In the genomic region with DNA sequence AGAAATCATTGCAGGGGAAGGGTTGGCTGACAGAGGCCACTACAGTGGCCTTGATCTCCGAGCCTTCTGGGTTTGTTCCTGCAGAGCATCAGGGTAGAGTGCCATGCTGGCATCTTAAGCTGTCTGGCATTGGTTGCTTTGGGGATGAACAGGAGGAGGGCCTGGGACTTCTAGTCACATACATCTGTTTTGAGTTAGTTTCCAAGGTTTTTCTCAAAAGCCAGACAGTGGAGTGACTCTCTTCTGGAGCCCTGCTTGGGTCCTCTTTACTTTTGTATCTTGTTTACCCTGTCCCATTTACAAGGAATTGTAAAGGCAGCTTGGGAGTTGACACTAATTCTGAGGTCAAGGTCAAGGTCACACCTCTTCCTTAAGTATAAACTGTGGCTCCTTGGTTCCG, we compare ENCODE assay signal across 24 mouse cellular contexts.
DNase-seq lines count a peak whose midpoint lies in the region; ATAC-seq and TF ChIP-seq lines count a peak whose summit lies in the region.
"Had no signal": no experiment of that assay in that cellular context is flagged by ENCODE, and none has a peak within 500 bp of the region (broad histone marks: within the 10 kb centered on the region; RNA-seq: fewer than 3 reads in every experiment).

No protein-coding gene starts in this region.

- no peak for ATAC-seq in forebrain, embryonic 15.5 days (replicated peaks)
- no peak for ATAC-seq in embryonic facial prominence, embryonic 14.5 days (ENCODE audit: low read depth)
- ATAC-seq in megakaryocyte, adult 5-6 weeks (ENCODE audit: poor library complexity, severe bottlenecking) = no peak
- ATAC-seq: CD4-positive, CD25-positive, alpha-beta regulatory T cell, adult 4 months; forebrain, embryonic 16.5 days had no signal

- peaks cover 8% of the 10 kb centered on the region; the same call in 1 of the 2 replicates for H3K4me1 ChIP-seq in forebrain, embryonic 10.5 days
- peaks cover 8% of the 10 kb centered on the region for H3K4me1 ChIP-seq in forebrain, embryonic 15.5 days
- H3K4me1 ChIP-seq in ES-E14 (ENCODE audit: control insufficient read depth in 2 of 2, insufficient read depth in 2 of 2, low read length in 2 of 2, poor library complexity in 1 of 2) = no peaks in the 10 kb centered on the region
- peaks cover 5% of the 10 kb centered on the region for H3K4me1 ChIP-seq in embryonic facial prominence, embryonic 14.5 days (ENCODE audit: control insufficient read depth, insufficient read depth, low read length)
- H3K4me1 ChIP-seq: neural tube, embryonic 12.5 days had no signal

- no peaks in the 10 kb centered on the region for H3K27me3 ChIP-seq in forebrain, embryonic 10.5 days (ENCODE audit: poor library complexity, severe bottlenecking)
- no peaks in the 10 kb centered on the region for H3K27me3 ChIP-seq in forebrain, embryonic 15.5 days
- H3K27me3 ChIP-seq in embryonic facial prominence, embryonic 14.5 days (replicated peaks; ENCODE audit: control insufficient read depth, insufficient read depth, low read length) = no peaks in the 10 kb centered on the region
- H3K27me3 ChIP-seq: hindbrain, embryonic 12.5 days; neural tube, embryonic 12.5 days had no signal

- in situ Hi-C loops in ES-E14 (cut with MboI; ENCODE audit: low sequenced_read_pairs in 2 of 2, unreplicated experiment in 2 of 2) = loop anchor here in 1 of 2 experiments (10.0 kb wide), 1 partner anchor 59 kb away; no protein-coding TSS in a partner anchor

- H3K27ac ChIP-seq in forebrain, embryonic 10.5 days = 0 out of 2 replicates have a peak overlapping the region, but pooled peaks have one; percentile 6
- no peak overlapping the region for H3K27ac ChIP-seq in forebrain, embryonic 15.5 days (replicated peaks)
- H3K27ac ChIP-seq in ES-E14 (ENCODE audit: insufficient read depth, low read depth, low read length, poor library complexity, severe bottlenecking) = no peak overlapping the region
- H3K27ac ChIP-seq in embryonic facial prominence, embryonic 14.5 days (replicated peaks; ENCODE audit: low read depth, low read length) = 0 out of 2 replicates have a peak overlapping the region, but pooled peaks have one; percentile 34
- H3K27ac ChIP-seq: hindbrain, embryonic 12.5 days; neural tube, embryonic 12.5 days had no signal

- whole genome bisulfite sequencing in forebrain, embryonic 10.5 days = 69% methylated on average over 2 of the region's 2 CpGs
- 75% methylated on average over 2 of the region's 2 CpGs for WGBS in forebrain, embryonic 15.5 days
- WGBS in embryonic facial prominence, embryonic 14.5 days = 37% methylated on average over 2 of the region's 2 CpGs

- H3K4me2 ChIP-seq in forebrain, embryonic 15.5 days (replicated peaks) = no peak overlapping the region
- H3K4me2 ChIP-seq in embryonic facial prominence, embryonic 14.5 days (ENCODE audit: low read depth, low read length) = no peak overlapping the region
- H3K4me2 ChIP-seq: heart, embryonic 11.5 days; hindbrain, embryonic 12.5 days; neural tube, embryonic 12.5 days had no signal

- H3K36me3 ChIP-seq in forebrain, embryonic 10.5 days (replicated peaks) = no peaks in the 10 kb centered on the region
- no peaks in the 10 kb centered on the region for H3K36me3 ChIP-seq in forebrain, embryonic 15.5 days
- H3K36me3 ChIP-seq in ES-E14 (ENCODE audit: control insufficient read depth, insufficient read depth, low read length, poor library complexity, severe bottlenecking) = no peaks in the 10 kb centered on the region
- no peaks in the 10 kb centered on the region for H3K36me3 ChIP-seq in embryonic facial prominence, embryonic 14.5 days (ENCODE audit: control insufficient read depth, insufficient read depth, low read length)
- H3K36me3 ChIP-seq: hindbrain, embryonic 12.5 days; neural tube, embryonic 12.5 days had no signal

- no peak overlapping the region for H3K4me3 ChIP-seq in forebrain, embryonic 10.5 days
- H3K4me3 ChIP-seq in forebrain, embryonic 15.5 days = no peak overlapping the region
- H3K4me3 ChIP-seq in ES-E14 (ENCODE audit: insufficient read depth in 1 of 2, low read depth in 1 of 2, low read length in 2 of 2, poor library complexity in 1 of 2, severe bottlenecking in 1 of 2) = no peak overlapping the region
- no peak overlapping the region for H3K4me3 ChIP-seq in embryonic facial prominence, embryonic 14.5 days (ENCODE audit: low read depth, low read length)
- H3K4me3 ChIP-seq: erythroblast, embryonic 14.5 days; hindbrain, embryonic 12.5 days; megakaryocyte, embryonic 14.5 days; neural tube, embryonic 12.5 days had no signal

- no peak for DNase-seq in forebrain, embryonic 10.5 days (ENCODE audit: extremely low spot score, low spot score)
- DNase-seq in ES-E14 (ENCODE audit: low read depth, low spot score) = peak; percentile 6
- DNase-seq in embryo, embryonic 10.5 days (ENCODE audit: low spot score) = peak; percentile 37
- peak; percentile 54 for DNase-seq in embryonic facial prominence, embryonic 14.5 days (ENCODE audit: low spot score)
- DNase-seq in adrenal gland, postnatal 14 days = no peak
- DNase-seq in c-Kit-positive CD71-positive TER-119-positive erythroid progenitor cells, embryonic 14.5 days (ENCODE audit: low spot score) = no peak
- DNase-seq: adrenal gland, postnatal 10 days; cerebellum, adult 8-10 months; heart, postnatal 14 days; kidney, postnatal 36 days; liver; lung, adult 18-20 months; lung, postnatal 14 days; thymus, adult 18-20 months; thymus, postnatal 4 days had no signal

- H3K9ac ChIP-seq in forebrain, embryonic 15.5 days (replicated peaks) = no peak overlapping the region
- H3K9ac ChIP-seq in ES-E14 (ENCODE audit: insufficient read depth, low read depth, low read length, poor library complexity, severe bottlenecking) = no peak overlapping the region
- H3K9ac ChIP-seq in embryonic facial prominence, embryonic 14.5 days (ENCODE audit: low read depth, low read length) = no peak overlapping the region
- H3K9ac ChIP-seq: hindbrain, embryonic 12.5 days; neural tube, embryonic 12.5 days had no signal

- no peaks in the 10 kb centered on the region for H3K9me3 ChIP-seq in forebrain, embryonic 10.5 days
- no peaks in the 10 kb centered on the region for H3K9me3 ChIP-seq in forebrain, embryonic 15.5 days
- no peaks in the 10 kb centered on the region for H3K9me3 ChIP-seq in ES-E14 (ENCODE audit: control insufficient read depth, insufficient read depth, low read depth, low read length)
- no peaks in the 10 kb centered on the region for H3K9me3 ChIP-seq in embryonic facial prominence, embryonic 14.5 days (ENCODE audit: control insufficient read depth, low read length)
- H3K9me3 ChIP-seq: hindbrain, embryonic 12.5 days; megakaryocyte, embryonic 14.5 days; neural tube, embryonic 12.5 days had no signal

TF ChIP-seq in ES-E14, 5 proteins besides CTCF, POLR2A, EP300 and RAD21:
- TF ChIP-seq HCFC1 (IDR thresholded peaks at IDR 0.05; ENCODE audit: borderline replicate concordance, insufficient read depth, low read length) (no peak), ZNF384 (IDR thresholded peaks at IDR 0.05; ENCODE audit: low read depth, low read length) (no peak), MAFK (IDR thresholded peaks at IDR 0.05; ENCODE audit: insufficient read depth, low read depth, low read length) (no peak)

Comparison
In these comparisons a context has a peak if more than half of its experiments do, and no peak if none do; other contexts are left out.
1. H3K27ac ChIP-seq: peak in forebrain, embryonic 10.5 days (single experiment) and embryonic facial prominence, embryonic 14.5 days (single experiment); none in forebrain, embryonic 15.5 days (single experiment) and ES-E14 (single experiment).
2. DNase-seq: peak in ES-E14 (single experiment), embryo, embryonic 10.5 days (single experiment) and embryonic facial prominence, embryonic 14.5 days (single experiment); none in forebrain, embryonic 10.5 days (single experiment), adrenal gland, postnatal 14 days (single experiment) and c-Kit-positive CD71-positive TER-119-positive erythroid progenitor cells, embryonic 14.5 days (single experiment).